Mouse (Mus musculus) heart, adult 18-20 months (tissue): ENCODE data around the gene Itprip. TPM values are rescaled to one million over a fixed set of nuclear protein-coding genes. Genes with fewer than 3 reads are reported as not detected.
A peak's percentile ranks its signal among the peaks of the same experiment; 100 is the strongest.
"Not testable (repeated sequence)": the region's sequence is repeated elsewhere in the genome, so short reads cannot be mapped to it uniquely, and the experiment has no call there.

Source experiments
- DNase-seq, 2 experiments: peaks; one replicate each; pipeline ENCODE4 v3.0.0; 2021 to 2022; ENCODE audit warnings: mixed read lengths in 1 of 2
- microRNA-seq, 2 experiments: library from miRNA; unstranded; fragments of <30 nt; microRNA quantifications; one replicate each; pipeline ENCODE4 v1.2.0; 2022
- total RNA-seq, 2 experiments: library from RNA; stranded (reverse); gene quantifications; 2 replicates each; pipeline ENCODE4 v1.2.3; 2021

Itprip gene
- total RNA-seq, 2 experiments from 2014 or later, result 8.9 to 9.2 TPM

DNA sequence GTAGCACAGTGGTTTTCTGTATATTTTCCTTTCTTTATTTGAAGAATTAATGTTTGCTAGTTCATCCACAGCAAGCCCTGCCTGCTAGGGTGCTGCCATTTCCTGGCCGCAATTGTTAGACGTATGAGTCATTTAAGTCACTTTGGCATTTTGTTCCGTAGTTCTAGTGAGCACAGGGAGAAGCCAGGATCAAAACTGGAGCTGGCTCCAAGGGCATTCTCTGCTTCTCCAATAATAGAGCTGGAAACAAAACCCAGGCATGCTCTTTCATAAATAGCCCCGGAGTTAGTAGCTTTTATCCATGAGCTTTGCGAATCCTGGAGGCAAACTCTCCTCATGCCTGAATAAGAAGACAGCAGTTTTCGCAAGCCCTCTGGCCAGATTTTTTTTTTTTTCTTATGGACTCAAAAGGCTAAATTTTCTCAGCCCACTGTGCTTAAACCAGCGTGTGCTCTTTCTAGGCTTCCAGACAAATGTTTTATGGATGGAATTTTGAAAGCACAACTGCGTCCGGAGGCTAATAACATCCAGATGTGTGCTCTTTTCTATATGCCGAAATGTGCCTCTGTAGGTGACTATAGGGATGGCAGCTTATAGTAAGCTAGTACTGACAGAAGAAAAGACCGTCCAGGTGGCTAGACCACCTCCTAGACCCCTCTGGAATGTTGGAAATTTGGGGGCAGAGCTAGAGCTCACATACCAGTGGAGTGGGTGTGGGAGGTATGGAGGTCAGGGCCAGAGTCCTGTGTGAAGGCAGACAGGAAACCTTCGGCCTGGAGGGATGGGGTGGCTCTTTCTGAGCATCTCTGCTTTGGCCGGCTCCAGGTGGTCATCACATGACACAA lies 64.9 kb downstream of the Itprip start:
- DNase-seq, result peak; percentile 55 to 66

DNA sequence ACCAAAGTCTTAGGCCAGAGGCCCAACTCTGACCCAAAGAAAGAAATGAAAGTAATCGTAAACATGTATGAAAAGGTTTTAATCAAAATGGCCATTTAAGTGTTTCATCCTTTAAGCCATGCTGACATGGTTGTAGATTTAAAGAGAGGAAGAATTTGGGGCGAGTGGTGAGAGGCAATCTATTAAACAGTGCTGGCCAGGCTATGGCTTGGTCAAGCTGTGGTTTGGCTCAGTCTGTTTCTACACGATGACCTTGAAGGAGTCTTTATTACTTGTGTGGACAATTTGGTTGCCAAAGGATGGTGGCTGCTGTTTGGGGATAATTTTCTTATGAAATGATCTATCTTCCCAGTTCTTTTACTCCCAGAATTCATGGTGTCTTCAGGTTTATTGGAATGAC lies 66.0 kb downstream of the Itprip start:
- no peak for DNase-seq

DNA sequence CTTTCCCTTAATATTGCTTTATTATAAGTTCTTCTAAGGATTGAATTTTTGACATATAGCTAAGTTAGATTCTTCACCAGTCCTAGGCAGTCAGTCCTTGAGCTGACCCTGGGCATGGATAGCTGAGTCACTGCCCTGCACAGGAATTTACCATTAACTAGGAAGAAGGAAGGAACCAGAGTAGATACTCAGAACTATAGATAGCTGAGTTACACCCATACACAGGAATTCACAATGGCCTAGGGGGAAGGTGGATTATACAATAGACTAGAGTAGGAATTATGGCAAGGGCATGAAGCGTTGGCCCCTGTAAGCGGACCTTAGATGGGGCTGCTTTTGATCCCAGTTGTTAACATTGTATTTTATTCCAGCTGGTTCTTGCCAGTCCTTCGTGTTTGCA lies 67.0 kb downstream of the Itprip start:
- not testable (repeated sequence) for DNase-seq

DNA sequence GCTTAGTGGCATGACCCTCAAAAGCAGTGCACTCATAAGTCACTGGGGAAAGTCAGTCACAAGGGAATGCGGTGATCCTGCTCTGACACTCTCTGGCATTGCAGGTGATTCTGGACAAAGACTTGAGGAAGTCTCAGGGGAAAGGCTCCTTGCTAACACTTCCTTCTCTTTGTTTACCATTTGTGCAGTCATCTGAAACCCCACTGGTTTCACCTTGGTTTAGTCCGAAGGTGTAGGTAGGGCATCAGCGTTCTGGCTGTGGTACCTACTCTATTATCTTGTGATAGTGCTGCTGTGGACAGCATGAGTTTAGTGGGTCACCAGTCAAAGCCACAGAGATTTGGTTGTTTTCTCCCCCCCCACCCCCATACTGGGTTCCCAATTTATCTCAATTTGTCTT lies 69.4 kb downstream of the Itprip start:
- no peak for DNase-seq

Small RNA genes lying within 50 kb of the gene (microRNA-seq; reads per million reads assigned to microRNA genes)
- 0.27 to 1.9 reads per million in 2 experiments for gene Gm22240

Other genes starting within 250 kb of the Itprip start
- gene Col17a1, start 227.2 kb downstream of the Itprip start, total RNA-seq, result under 1 TPM in 1 of 2 experiments, not detected in 1; 0.13 TPM
- gene Sfr1, start 187.6 kb downstream of the Itprip start, total RNA-seq, result 10 to 100 TPM; 66.0 to 71.0 TPM
- 100 to 1,000 TPM; 207 to 211 TPM for gene Gsto1, start 64.3 kb downstream of the Itprip start, total RNA-seq
- gene Gsto2, start 53.8 kb downstream of the Itprip start, total RNA-seq, result 1 to 10 TPM; 2.0 to 2.6 TPM
- 1 to 10 TPM in 1 of 2 experiments, not detected in 1; 1.1 TPM for gene Cfap43, start within 50 bp of the Itprip start, total RNA-seq
- 1 to 10 TPM; 2.0 to 2.6 TPM for gene Cfap58, start 18.4 kb upstream of the Itprip start, total RNA-seq